Mouse (Mus musculus) left cerebral cortex, adult 2 months (tissue): Measurements from ENCODE around the gene Psip1. TPM values are rescaled to one million over a fixed set of nuclear protein-coding genes. Genes with fewer than 3 reads are reported as not detected.
"Not testable (repeated sequence)": the region's sequence is repeated elsewhere in the genome, so short reads cannot be mapped to it uniquely, and the experiment has no call there.

Experiments used
- DNase-seq, 2 experiments: peaks; one replicate each; pipeline ENCODE4 v3.0.0; 2021 to 2022; ENCODE audit warnings: low spot score in 2 of 2, mixed read lengths in 1 of 2; ENCODE audit errors: extremely low spot score in 1 of 2
- H3K27ac ChIP-seq: fragments of 200-600 bp; 2 replicates; pipeline ENCODE4 v1.8.1; 2022
- H3K4me3 ChIP-seq: fragments of 200-600 bp; 2 replicates; pipeline ENCODE4 v1.8.1; 2022
- CTCF ChIP-seq: fragments of 200-600 bp; IDR thresholded peaks from 2 replicates; pipeline ENCODE4 v1.8.1; 2022; ENCODE audit warnings: antibody characterized with exemption, mild to moderate bottlenecking, moderate library complexity
- intact Hi-C: fragments of 180-260 bp; cut with DNase I; formaldehyde crosslinking; loops from one replicate; pipeline ENCODE4 v1.15.1; 2025
- total RNA-seq, 2 experiments: library from RNA; stranded (reverse); gene quantifications; 2 replicates each; pipeline ENCODE4 v1.2.3; 2021

Psip1 gene
- total RNA-seq, 2 experiments from 2014 or later, result 197 to 199 TPM

- H3K27ac ChIP-seq, result 0 out of 2 replicates have a peak overlapping the region, but pooled peaks have one; percentile 40
Observed at GRCm38 (mm10) chr4:83500154-83501036, 14.1 kb upstream of the Psip1 start.

DNA sequence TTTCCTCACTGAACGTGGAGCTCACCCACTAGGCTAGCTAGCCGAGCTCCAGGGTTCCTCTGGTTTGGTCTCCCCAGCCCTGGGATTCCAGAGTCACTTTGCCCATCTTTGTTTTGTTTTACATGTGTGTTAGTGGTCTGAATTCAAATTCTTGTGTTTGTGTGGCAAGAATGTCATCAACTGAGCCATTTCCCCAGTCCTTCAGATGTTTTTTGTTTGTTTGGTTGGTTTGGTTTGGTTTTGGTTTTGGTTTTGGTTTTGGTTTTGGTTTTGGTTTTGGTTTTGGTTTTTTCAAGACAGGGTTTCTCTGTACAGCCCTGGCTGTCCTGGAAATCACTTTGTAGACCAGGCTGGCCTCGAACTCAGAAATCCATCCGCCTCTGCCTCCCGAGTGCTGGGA is 10.8 kb upstream of the Psip1 start:
- DNase-seq, H3K4me3 ChIP-seq, H3K27ac ChIP-seq, intact Hi-C loops: not testable (repeated sequence)

More at GRCm38 (mm10) chr4:83500154-83501036, 14.1 kb upstream of the Psip1 start:
- intact Hi-C loops, result no loop called here
- peak; percentile 3 for TF ChIP-seq CTCF
- H3K4me3 ChIP-seq, result peak overlapping the region; percentile 45
- DNase-seq, result peak in 1 of 2 experiments; percentile 17

- no peak for DNase-seq
- peak; percentile 23 for TF ChIP-seq CTCF
- intact Hi-C loops, result no loop called here
- Histone ChIP-seq H3K27ac (no peak overlapping the region), H3K4me3 (no peak overlapping the region)
Observed at GRCm38 (mm10) chr4:83493112-83493511, 6.9 kb upstream of the Psip1 start.

DNA sequence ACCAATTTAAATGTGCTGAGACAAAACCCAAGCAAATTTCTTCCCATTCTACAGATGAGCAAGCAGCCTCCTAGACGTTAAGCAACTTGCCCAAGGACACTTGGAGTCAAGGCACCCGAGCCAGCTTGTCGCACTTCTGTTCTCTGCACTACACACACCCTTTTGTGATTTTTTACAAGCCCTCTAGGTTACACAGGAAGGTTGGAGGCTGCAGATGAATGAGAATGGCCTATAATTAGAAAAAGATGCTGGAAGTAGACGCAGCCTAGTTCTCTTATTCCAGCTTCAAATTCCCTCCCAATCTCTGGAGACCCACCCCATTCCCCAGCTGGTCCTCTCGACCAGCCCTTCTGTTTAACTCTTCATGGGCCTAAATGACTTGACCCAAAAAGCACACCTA is 2.9 kb upstream of the Psip1 start:
- no peak for DNase-seq
- intact Hi-C loops, result no loop called here
- TF ChIP-seq CTCF, result no peak
- no peak overlapping the region for H3K27ac ChIP-seq
- H3K4me3 ChIP-seq, result no peak overlapping the region

DNA sequence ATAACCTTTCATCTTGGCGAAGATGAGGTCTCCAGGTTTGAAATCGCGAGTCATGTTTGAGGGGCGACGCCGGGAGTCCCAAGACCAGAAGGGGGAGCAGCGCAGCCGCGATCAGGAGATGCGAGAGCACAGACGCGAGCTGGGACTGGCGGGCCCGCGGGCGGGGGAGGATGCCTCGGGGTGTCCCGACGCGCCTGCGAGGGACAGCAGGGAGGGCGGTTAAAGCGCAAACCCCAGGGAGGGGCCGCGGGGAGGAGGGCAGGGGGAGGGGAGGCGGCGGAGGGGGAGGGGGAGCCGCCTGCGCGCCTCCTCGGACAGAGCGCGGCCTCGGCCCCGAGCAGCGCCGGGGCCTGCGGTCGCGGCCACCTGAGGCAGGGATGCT is 533 bp downstream of the Psip1 start:
- intact Hi-C loops, result loop anchor here (1.0 to 2.0 kb wide), 3 partner anchors 30 to 85 kb away; partner anchors contain the start of gene Ccdc171
- peak; percentile 65 for TF ChIP-seq CTCF
- Histone ChIP-seq H3K4me3 (peak overlapping the region; percentile 81), H3K27ac (peak overlapping the region; percentile 100)
- DNase-seq, result peak; percentile 87

DNA sequence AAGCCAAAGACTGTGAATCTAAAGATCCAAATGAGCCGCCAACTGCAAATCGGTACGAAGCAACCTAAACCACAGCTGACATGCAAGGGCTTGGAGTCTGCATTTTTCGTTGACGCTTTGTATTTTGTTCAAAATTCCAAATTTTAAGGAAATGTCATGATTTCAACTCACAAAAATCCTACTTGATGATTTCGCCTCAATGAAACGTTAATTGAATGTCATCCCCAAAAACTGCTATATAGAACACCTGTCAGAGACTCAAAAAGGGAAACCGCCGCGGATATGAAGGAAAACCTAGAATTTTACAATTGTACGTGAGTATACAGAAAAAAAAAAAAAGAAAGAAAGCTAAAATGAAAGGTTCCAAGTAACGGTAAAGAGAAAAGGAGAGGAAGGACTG is 1.0 kb downstream of the Psip1 start:
- TF ChIP-seq CTCF, result no peak
- DNase-seq, result no peak
- Histone ChIP-seq H3K27ac (peak overlapping the region; percentile 100), H3K4me3 (peak overlapping the region; percentile 81)
- intact Hi-C loops, result loop anchor here (1.0 to 2.0 kb wide), 2 partner anchors 30 to 86 kb away; no protein-coding TSS in a partner anchor

DNA sequence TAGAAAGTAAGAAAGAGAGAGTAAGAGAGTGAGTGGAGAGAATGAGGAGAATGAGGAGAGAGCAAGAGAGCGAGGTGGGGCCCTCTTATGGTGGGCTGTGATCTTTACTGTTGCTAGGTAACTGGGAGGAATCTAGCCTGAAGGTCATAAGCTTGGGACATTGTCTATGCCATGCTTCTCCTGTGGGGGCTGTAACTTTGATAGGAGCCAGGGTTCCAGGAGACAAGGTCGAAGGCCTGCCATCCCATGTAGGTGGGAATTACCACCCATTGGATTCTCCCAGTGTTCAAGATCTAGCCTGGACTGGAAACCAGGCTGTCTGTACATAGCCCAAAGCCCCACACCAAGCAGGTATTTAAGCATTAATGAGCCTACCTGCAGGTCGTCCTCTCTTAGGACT is 18.1 kb downstream of the Psip1 start:
- intact Hi-C loops, result no loop called here
- Histone ChIP-seq H3K4me3 (no peak overlapping the region), H3K27ac (no peak overlapping the region)
- DNase-seq, result no peak
- no peak for TF ChIP-seq CTCF

DNA sequence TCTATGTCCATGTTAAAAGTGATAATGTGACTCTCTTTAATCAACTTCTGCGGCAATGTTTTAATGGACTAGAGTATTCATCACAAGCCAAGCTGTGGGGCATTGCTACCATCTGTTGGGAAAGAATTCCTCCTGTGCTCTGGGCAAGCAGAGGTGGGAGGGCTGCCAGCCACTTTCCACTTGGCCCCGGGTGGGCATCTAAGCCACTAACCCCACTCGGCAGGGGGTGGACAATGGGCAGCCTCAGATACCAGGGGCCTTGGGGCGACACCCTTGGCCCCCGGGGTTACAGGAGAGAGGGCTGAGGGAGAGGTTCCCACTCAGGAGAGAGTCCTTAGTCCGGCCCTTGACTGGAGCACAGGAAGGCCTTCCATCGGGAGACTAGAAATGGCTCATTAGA is 18.6 kb downstream of the Psip1 start:
- Histone ChIP-seq H3K27ac (peak overlapping the region; percentile 20; the same call in 1 of the 2 replicates), H3K4me3 (no peak overlapping the region)
- DNase-seq, result no peak
- TF ChIP-seq CTCF, result no peak
- intact Hi-C loops, result no loop called here

DNA sequence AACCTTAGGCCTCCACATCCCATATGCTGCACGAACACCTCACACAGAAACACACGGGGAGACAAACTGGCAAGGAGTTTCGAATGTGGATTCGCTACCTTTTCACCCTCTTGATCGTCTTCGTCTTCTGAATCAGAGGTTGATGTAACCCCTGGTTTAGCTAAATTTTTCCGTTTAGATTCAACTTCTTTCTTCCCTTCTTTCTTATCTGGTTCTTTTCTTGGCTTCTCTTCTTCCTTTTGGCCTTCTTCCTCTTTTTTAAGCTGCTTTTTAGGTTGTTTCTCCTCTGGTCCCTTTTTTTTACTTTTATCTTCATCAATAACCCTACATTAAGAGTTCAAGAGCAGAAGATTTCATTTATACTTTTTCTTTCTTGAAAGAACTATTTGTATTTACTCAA is 21.4 kb downstream of the Psip1 start:
- Histone ChIP-seq H3K27ac (no peak overlapping the region), H3K4me3 (no peak overlapping the region)
- intact Hi-C loops, result no loop called here
- no peak for TF ChIP-seq CTCF
- DNase-seq, result no peak

- Histone ChIP-seq H3K4me3 (no peak overlapping the region), H3K27ac (no peak overlapping the region)
- no peak for TF ChIP-seq CTCF
- DNase-seq, result no peak
- intact Hi-C loops, result no loop called here
Observed at GRCm38 (mm10) chr4:83460106-83460505, 26.2 kb downstream of the Psip1 start.

- no peak overlapping the region for H3K4me3 ChIP-seq
- intact Hi-C loops, result no loop called here
- DNase-seq, result no peak
- no peak overlapping the region for H3K27ac ChIP-seq
- no peak for TF ChIP-seq CTCF
Observed at GRCm38 (mm10) chr4:83450785-83451184, 35.5 kb downstream of the Psip1 start.

- H3K27ac ChIP-seq, result peak overlapping the region; percentile 40; the same call in 1 of the 2 replicates
- H3K4me3 ChIP-seq, result no peak overlapping the region
- no peak for TF ChIP-seq CTCF
- no peak for DNase-seq
- intact Hi-C loops, result no loop called here
Observed at GRCm38 (mm10) chr4:83441050-83441449, 45.2 kb downstream of the Psip1 start.

GRCm38 (mm10) chr4:83439045-83439444 is 47.2 kb downstream of the Psip1 start:
- DNase-seq, result no peak
- TF ChIP-seq CTCF, result no peak

More at GRCm38 (mm10) chr4:83439045-83439444, 47.2 kb downstream of the Psip1 start:
- peak overlapping the region; percentile 57 for H3K27ac ChIP-seq
- H3K4me3 ChIP-seq, result no peak overlapping the region
- intact Hi-C loops, result no loop called here
